Mouse (Mus musculus): Measurements from ENCODE around the gene Trpm4.

- no peak for TF ChIP-seq CTCF (IDR thresholded peaks at IDR 0.05; ENCODE audit: insufficient read depth, low read depth, low read length)
- TF ChIP-seq POLR2A (IDR thresholded peaks at IDR 0.05; ENCODE audit: insufficient read depth, low read depth, low read length), result no peak
Measured at GRCm38 (mm10) chr7:45370475-45371311, 37.1 kb upstream of the Trpm4 start, which contains the start of gene Lin7b.
